9 mouse cellular contexts compared by ENCODE assay signal in the genomic region with DNA sequence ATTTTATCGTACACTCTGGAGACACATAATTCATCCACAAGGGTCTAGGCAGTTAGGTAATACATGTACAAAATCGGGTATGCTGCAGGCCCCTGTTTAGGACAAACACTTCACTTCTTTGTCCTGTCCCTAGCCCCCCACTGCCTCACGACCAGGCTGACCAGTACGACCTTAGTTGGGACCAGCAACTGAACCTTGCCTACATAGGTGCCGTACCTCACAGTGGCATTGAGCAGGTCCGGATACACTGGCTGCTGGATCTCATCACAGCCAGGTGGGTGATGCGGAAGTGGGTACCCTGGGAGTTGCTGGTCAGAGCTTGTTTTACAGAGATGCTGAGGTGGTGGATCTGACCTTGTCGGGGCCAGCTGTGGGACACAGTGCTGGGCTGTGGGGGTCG. TPM values are rescaled to one million over a fixed set of nuclear protein-coding genes. Genes with fewer than 3 reads are reported as not detected.
A peak's percentile ranks its signal among the peaks of the same experiment; 100 is the strongest.
DNase-seq lines count a peak whose midpoint lies in the region; ATAC-seq and TF ChIP-seq lines count a peak whose summit lies in the region.
"Had no signal": no experiment of that assay in that cellular context is flagged by ENCODE, and none has a peak within 500 bp of the region (broad histone marks: within the 10 kb centered on the region; RNA-seq: fewer than 3 reads in every experiment).

No protein-coding gene starts in this region.

- no peaks in the 10 kb centered on the region for H3K36me3 ChIP-seq in kidney, adult 2 months (ENCODE audit: control insufficient read depth, insufficient read depth, low read length)
- no peaks in the 10 kb centered on the region for H3K36me3 ChIP-seq in embryonic facial prominence, embryonic 11.5 days (replicated peaks; ENCODE audit: control insufficient read depth, insufficient read depth, low read depth, low read length)
- peaks cover 14% of the 10 kb centered on the region for H3K36me3 ChIP-seq in intestine, embryonic 14.5 days (ENCODE audit: control insufficient read depth, insufficient read depth, low read length)
- H3K36me3 ChIP-seq in midbrain, postnatal 0 days (ENCODE audit: insufficient read depth, low read length) = peaks cover 7% of the 10 kb centered on the region

- H3K9ac ChIP-seq in embryonic facial prominence, embryonic 11.5 days (replicated peaks; ENCODE audit: low read length) = no peak overlapping the region
- no peak overlapping the region for H3K9ac ChIP-seq in intestine, embryonic 14.5 days (ENCODE audit: low read length)
- peak overlapping the region; percentile 70; the same call in 1 of the 2 replicates for H3K9ac ChIP-seq in midbrain, postnatal 0 days (replicated peaks; ENCODE audit: low read length, poor library complexity, severe bottlenecking)

- peak; percentile 43 for DNase-seq in kidney, adult 2 months
- no peak for DNase-seq in kidney, postnatal 14 days
- DNase-seq in embryonic facial prominence, embryonic 11.5 days (ENCODE audit: low spot score) = no peak
- DNase-seq in intestine, embryonic 14.5 days (ENCODE audit: low spot score) = no peak
- DNase-seq in midbrain, postnatal 0 days (ENCODE audit: low spot score) = no peak
- DNase-seq in frontal cortex, adult 2 months (ENCODE audit: extremely low spot score in 1 of 2, low spot score in 1 of 2) = no peak
- no peak for DNase-seq in thymus, adult 18-20 months

- H3K27me3 ChIP-seq in kidney, adult 2 months (replicated peaks; ENCODE audit: control insufficient read depth, insufficient read depth, low read length) = no peaks in the 10 kb centered on the region
- no peaks in the 10 kb centered on the region for H3K27me3 ChIP-seq in embryonic facial prominence, embryonic 11.5 days (ENCODE audit: control insufficient read depth, insufficient read depth, low read length)
- H3K27me3 ChIP-seq in intestine, embryonic 14.5 days (replicated peaks; ENCODE audit: control insufficient read depth, insufficient read depth, low read length) = no peaks in the 10 kb centered on the region
- no peaks in the 10 kb centered on the region for H3K27me3 ChIP-seq in midbrain, postnatal 0 days (ENCODE audit: insufficient read depth, low read length)
- H3K27me3 ChIP-seq: Patski had no signal

- H3K9me3 ChIP-seq in embryonic facial prominence, embryonic 11.5 days (replicated peaks; ENCODE audit: control insufficient read depth, low read length) = no peaks in the 10 kb centered on the region
- no peaks in the 10 kb centered on the region for H3K9me3 ChIP-seq in intestine, embryonic 14.5 days (ENCODE audit: control insufficient read depth, low read length)
- no peaks in the 10 kb centered on the region for H3K9me3 ChIP-seq in midbrain, postnatal 0 days (ENCODE audit: low read length)

- peak overlapping the region; percentile 82 for H3K4me2 ChIP-seq in embryonic facial prominence, embryonic 11.5 days (ENCODE audit: low read depth, low read length)
- peak overlapping the region; percentile 56 for H3K4me2 ChIP-seq in intestine, embryonic 14.5 days (ENCODE audit: low read length)
- peak overlapping the region; percentile 66 for H3K4me2 ChIP-seq in midbrain, postnatal 0 days (ENCODE audit: low read depth, low read length, poor library complexity, severe bottlenecking)

- no peak overlapping the region for H3K27ac ChIP-seq in kidney, adult 2 months (ENCODE audit: insufficient read depth, low read depth, low read length)
- H3K27ac ChIP-seq in embryonic facial prominence, embryonic 11.5 days (replicated peaks; ENCODE audit: low read depth, low read length) = no peak overlapping the region
- 0 out of 2 replicates have a peak overlapping the region, but pooled peaks have one; percentile 86 for H3K27ac ChIP-seq in intestine, embryonic 14.5 days (ENCODE audit: low read depth)
- H3K27ac ChIP-seq in midbrain, postnatal 0 days (ENCODE audit: low read depth, low read length) = peak overlapping the region; percentile 91; the same call in 1 of the 2 replicates

- WGBS in kidney, adult 2 months = 57% methylated on average over 9 of the region's 9 CpGs
- WGBS in embryonic facial prominence, embryonic 11.5 days = 72% methylated on average over 9 of the region's 9 CpGs
- 74% methylated on average over 9 of the region's 9 CpGs for WGBS in intestine, embryonic 14.5 days
- WGBS in midbrain, postnatal 0 days = 82% methylated on average over 9 of the region's 9 CpGs

- peak overlapping the region; percentile 70; the same call in 1 of the 2 replicates for H3K4me3 ChIP-seq in kidney, adult 2 months (ENCODE audit: insufficient read depth, low read depth, low read length)
- no peak overlapping the region for H3K4me3 ChIP-seq in embryonic facial prominence, embryonic 11.5 days (ENCODE audit: low read depth, low read length)
- peak overlapping the region; percentile 58; the same call in 1 of the 2 replicates for H3K4me3 ChIP-seq in intestine, embryonic 14.5 days (ENCODE audit: low read depth, low read length)
- H3K4me3 ChIP-seq in midbrain, postnatal 0 days (ENCODE audit: low read depth, low read length) = no peak overlapping the region

- H3K4me1 ChIP-seq in kidney, adult 2 months (ENCODE audit: control insufficient read depth, insufficient read depth, low read length) = peaks cover 13% of the 10 kb centered on the region; the same call in 1 of the 2 replicates
- no peaks in the 10 kb centered on the region; the same call in 1 of the 2 replicates for H3K4me1 ChIP-seq in embryonic facial prominence, embryonic 11.5 days (ENCODE audit: control insufficient read depth, insufficient read depth, low read length)
- peaks cover 10% of the 10 kb centered on the region for H3K4me1 ChIP-seq in intestine, embryonic 14.5 days (replicated peaks; ENCODE audit: control insufficient read depth, insufficient read depth, low read length)
- H3K4me1 ChIP-seq in midbrain, postnatal 0 days (ENCODE audit: insufficient read depth, low read length) = peaks cover 5% of the 10 kb centered on the region; the same call in 1 of the 2 replicates

- no peak for TF ChIP-seq CTCF in kidney, adult 2 months (conservative IDR thresholded peaks at IDR 0.05; ENCODE audit: insufficient read depth, insufficient read length, low read depth, low read length)
- TF ChIP-seq CTCF in midbrain, postnatal 0 days (IDR thresholded peaks at IDR 0.05) = no peak

- TF ChIP-seq POLR2A in kidney, adult 2 months (IDR thresholded peaks at IDR 0.05; ENCODE audit: low read depth, low read length) = peak; percentile 83

- 0 out of 2 replicates have a peak, but pooled peaks have one; percentile 8 for ATAC-seq in embryonic facial prominence, embryonic 11.5 days (replicated peaks; ENCODE audit: insufficient number of reproducible peaks, low FRiP score, low TSS enrichment, low read depth)
- ATAC-seq in intestine, embryonic 14.5 days (replicated peaks; ENCODE audit: low FRiP score, low TSS enrichment, low read depth) = no peak
- no peak for ATAC-seq in midbrain, postnatal 0 days (ENCODE audit: low FRiP score)
- no peak for ATAC-seq in cerebellum, adult (ENCODE audit: insufficient number of reproducible peaks, low FRiP score, low TSS enrichment)

RNA-seq across cellular contexts. Expression of gene Dgkq, which starts 0.5 kb away (rescaled TPM):
- 27.9 and 34.8 TPM in 2 replicates for polyA plus RNA-seq in kidney, adult 2 months (2012; rRNA removed)
- polyA plus RNA-seq in embryonic facial prominence, embryonic 11.5 days (2014; fragmentation: Nextera tagmentation; extraction: Ambion mirVana) = 7.1 and 7.4 TPM in 2 replicates
- 8.0 and 10.1 TPM in 2 replicates for polyA plus RNA-seq in intestine, embryonic 14.5 days (2014; fragmentation: Nextera tagmentation; extraction: Ambion mirVana)
- 45.4 and 51.8 TPM in 2 replicates for total RNA-seq in midbrain, postnatal 0 days (2014; rRNA removed)
- polyA plus RNA-seq in midbrain, postnatal 0 days (2015; fragmentation: Nextera tagmentation; extraction: Ambion mirVana) = 23.5 and 23.7 TPM in 2 replicates
- 52.4 and 59.1 TPM in 2 replicates for polyA plus RNA-seq in frontal cortex, adult 2 months (2012; rRNA removed)

RNA-seq across cellular contexts. Expression of gene Slc26a1, which starts 5.4 kb away (rescaled TPM):
- polyA plus RNA-seq in kidney, adult 2 months (2012; rRNA removed) = 257 and 309 TPM in 2 replicates
- polyA plus RNA-seq in embryonic facial prominence, embryonic 11.5 days (2014; fragmentation: Nextera tagmentation; extraction: Ambion mirVana) = 0.38 and 0.71 TPM in 2 replicates
- polyA plus RNA-seq in intestine, embryonic 14.5 days (2014; fragmentation: Nextera tagmentation; extraction: Ambion mirVana) = 1.1 and 1.2 TPM in 2 replicates
- 9.3 and 10.1 TPM in 2 replicates for total RNA-seq in midbrain, postnatal 0 days (2014; rRNA removed)
- 4.2 and 5.3 TPM in 2 replicates for polyA plus RNA-seq in midbrain, postnatal 0 days (2015; fragmentation: Nextera tagmentation; extraction: Ambion mirVana)
- polyA plus RNA-seq in frontal cortex, adult 2 months (2012; rRNA removed) = 1.4 and 1.7 TPM in 2 replicates

RNA-seq across cellular contexts. Expression of gene Idua, which starts 9.9 kb away (rescaled TPM):
- polyA plus RNA-seq in kidney, adult 2 months (2012; rRNA removed) = 9.1 and 12.7 TPM in 2 replicates
- 9.6 and 10.4 TPM in 2 replicates for polyA plus RNA-seq in embryonic facial prominence, embryonic 11.5 days (2014; fragmentation: Nextera tagmentation; extraction: Ambion mirVana)
- polyA plus RNA-seq in intestine, embryonic 14.5 days (2014; fragmentation: Nextera tagmentation; extraction: Ambion mirVana) = 13.4 and 15.2 TPM in 2 replicates
- total RNA-seq in midbrain, postnatal 0 days (2014; rRNA removed) = 9.2 and 10.9 TPM in 2 replicates
- polyA plus RNA-seq in midbrain, postnatal 0 days (2015; fragmentation: Nextera tagmentation; extraction: Ambion mirVana) = 8.8 and 9.8 TPM in 2 replicates
- polyA plus RNA-seq in frontal cortex, adult 2 months (2012; rRNA removed) = 29.2 and 29.7 TPM in 2 replicates

RNA-seq across cellular contexts. Expression of gene Fgfrl1, which starts 22.2 kb away (rescaled TPM):
- polyA plus RNA-seq in kidney, adult 2 months (2012; rRNA removed) = 65.1 and 74.8 TPM in 2 replicates
- polyA plus RNA-seq in embryonic facial prominence, embryonic 11.5 days (2014; fragmentation: Nextera tagmentation; extraction: Ambion mirVana) = 21.4 and 22.4 TPM in 2 replicates
- polyA plus RNA-seq in intestine, embryonic 14.5 days (2014; fragmentation: Nextera tagmentation; extraction: Ambion mirVana) = 17.9 and 26.6 TPM in 2 replicates
- 12.9 and 20.4 TPM in 2 replicates for total RNA-seq in midbrain, postnatal 0 days (2014; rRNA removed)
- 5.4 and 5.7 TPM in 2 replicates for polyA plus RNA-seq in midbrain, postnatal 0 days (2015; fragmentation: Nextera tagmentation; extraction: Ambion mirVana)
- polyA plus RNA-seq in frontal cortex, adult 2 months (2012; rRNA removed) = 38.9 and 42.3 TPM in 2 replicates

RNA-seq across cellular contexts. Expression of gene Tmem175, which starts 40.4 kb away (rescaled TPM):
- polyA plus RNA-seq in kidney, adult 2 months (2012; rRNA removed) = 67.1 and 76.4 TPM in 2 replicates
- polyA plus RNA-seq in embryonic facial prominence, embryonic 11.5 days (2014; fragmentation: Nextera tagmentation; extraction: Ambion mirVana) = 21.0 and 21.9 TPM in 2 replicates
- 27.5 and 28.0 TPM in 2 replicates for polyA plus RNA-seq in intestine, embryonic 14.5 days (2014; fragmentation: Nextera tagmentation; extraction: Ambion mirVana)
- 34.1 and 37.6 TPM in 2 replicates for total RNA-seq in midbrain, postnatal 0 days (2014; rRNA removed)
- polyA plus RNA-seq in midbrain, postnatal 0 days (2015; fragmentation: Nextera tagmentation; extraction: Ambion mirVana) = 34.2 and 41.4 TPM in 2 replicates
- polyA plus RNA-seq in frontal cortex, adult 2 months (2012; rRNA removed) = 63.1 and 66.6 TPM in 2 replicates

Comparison
In these comparisons a context has a peak if more than half of its experiments do, and no peak if none do; other contexts are left out.
1. H3K27ac ChIP-seq: peak in intestine, embryonic 14.5 days (single experiment) and midbrain, postnatal 0 days (single experiment); none in kidney, adult 2 months (single experiment) and embryonic facial prominence, embryonic 11.5 days (single experiment).
2. H3K4me3 ChIP-seq: peak in kidney, adult 2 months (single experiment) and intestine, embryonic 14.5 days (single experiment); none in embryonic facial prominence, embryonic 11.5 days (single experiment) and midbrain, postnatal 0 days (single experiment).
3. RNA of gene Slc26a1, which starts 5.4 kb away (polyA plus RNA-seq): 257 to 309 TPM in kidney, adult 2 months; 4.2 to 5.3 TPM in midbrain, postnatal 0 days, 1.4 to 1.7 TPM in frontal cortex, adult 2 months, 1.1 to 1.2 TPM in intestine, embryonic 14.5 days and 0.38 to 0.71 TPM in embryonic facial prominence, embryonic 11.5 days; every median in the first group is over 10 times any median in the second.
4. Peak in every context shown above with its lines, with median percentiles within 50 percentile points of each other: H3K4me2 ChIP-seq.